Mouse (Mus musculus) limb, embryonic 10.5 days (tissue): Measurements from ENCODE around the gene Slc2a2. TPM values are rescaled to one million over a fixed set of nuclear protein-coding genes. Genes with fewer than 3 reads are reported as not detected.

Experiments used
- DNase-seq: peaks from one replicate; pipeline ENCODE4 v3.0.0-alpha.2; 2017; ENCODE audit warnings: low spot score
- H3K27ac ChIP-seq: fragments of 300-500 bp; sonication (generic); 2 replicates; pipeline ENCODE4 v1.5.1; 2016; ENCODE audit warnings: mild to moderate bottlenecking
- H3K27me3 ChIP-seq: fragments of 300-500 bp; sonication (generic); 2 replicates; pipeline ENCODE4 v1.6.1; 2016; ENCODE audit warnings: low read depth, mild to moderate bottlenecking; ENCODE audit not compliant: poor library complexity, severe bottlenecking
- H3K36me3 ChIP-seq: fragments of 300-500 bp; sonication (generic); 2 replicates; pipeline ENCODE4 v1.6.1; 2016; ENCODE audit warnings: mild to moderate bottlenecking, moderate library complexity
- H3K4me1 ChIP-seq: fragments of 300-500 bp; sonication (generic); 2 replicates; pipeline ENCODE4 v1.6.1; 2016
- H3K4me3 ChIP-seq: fragments of 300-500 bp; sonication (generic); 2 replicates; pipeline ENCODE4 v1.5.1; 2016; ENCODE audit warnings: mild to moderate bottlenecking, moderate library complexity
- H3K9me3 ChIP-seq: fragments of 300-500 bp; sonication (generic); replicated peaks from 2 replicates; pipeline ENCODE4 v1.6.1; 2016; ENCODE audit warnings: mild to moderate bottlenecking
- WGBS: fragments of 180-500 bp; shearing (Covaris S2); methylation state at CpG from one replicate; pipeline ENCODE4 v1.1.7; 2016; 5-methylcytosine and 5-hydroxymethylcytosine counted together
- polyA plus RNA-seq: library from polyadenylated mRNA; unstranded; fragments of >200 nt; fragmentation: Nextera tagmentation; extraction: Ambion mirVana; gene quantifications from 2 replicates; pipeline ENCODE4 v1.2.1, GENCODE M21; 2016

The Slc2a2 gene
- polyA plus RNA-seq, 1 experiment from 2014 or later, result not detected

DNA sequence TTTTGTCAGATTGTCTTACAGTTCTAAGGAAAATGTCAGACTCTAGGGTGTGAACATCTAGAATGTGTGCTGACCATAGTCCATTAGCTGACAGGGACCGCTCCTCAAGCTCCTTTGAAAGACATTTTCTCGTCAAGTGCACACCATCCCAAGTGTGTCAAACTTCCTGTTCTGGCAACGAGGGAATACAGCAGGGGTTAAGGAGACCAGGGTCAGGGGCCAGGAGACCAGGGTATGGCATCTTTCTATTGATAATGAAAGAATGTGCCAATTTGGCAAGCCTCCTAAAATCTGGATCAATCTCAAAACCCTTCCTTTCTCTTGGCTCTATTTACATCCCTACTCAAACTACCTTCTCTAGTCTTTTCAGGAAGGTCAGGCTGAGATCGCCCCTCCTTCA is 9.0 kb downstream of the Slc2a2 start:
- no peaks in the 10 kb centered on the region for H3K4me1 ChIP-seq
- no peaks in the 10 kb centered on the region for H3K36me3 ChIP-seq
- no peaks in the 10 kb centered on the region for H3K9me3 ChIP-seq
- H3K27ac ChIP-seq, result no peak overlapping the region
- no peak for DNase-seq
- H3K4me3 ChIP-seq, result no peak overlapping the region
- 76% methylated on average over 4 of the region's 4 CpGs for WGBS
- H3K27me3 ChIP-seq, result no peaks in the 10 kb centered on the region

DNA sequence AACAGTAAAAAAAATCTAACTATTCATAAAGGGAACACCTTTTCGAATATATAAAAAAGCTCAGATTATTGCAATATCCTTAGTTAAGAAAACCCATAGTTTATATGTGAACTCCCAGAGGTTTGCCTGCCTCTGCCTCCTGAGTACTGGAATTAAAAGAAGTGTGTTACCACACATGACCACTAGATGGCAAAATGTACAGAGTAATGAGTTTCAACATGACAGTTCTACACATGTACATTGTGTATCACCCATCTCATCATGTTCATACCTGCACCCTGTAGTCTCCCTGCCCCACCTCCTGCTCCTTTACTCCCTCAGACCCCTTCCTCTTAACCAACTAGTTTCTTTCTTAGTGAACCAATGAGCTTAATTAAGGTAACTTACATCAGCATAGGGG is 12.0 kb downstream of the Slc2a2 start:
- Histone ChIP-seq H3K36me3 (no peaks in the 10 kb centered on the region), H3K9me3 (no peaks in the 10 kb centered on the region), H3K27me3 (no peaks in the 10 kb centered on the region), H3K27ac (no peak overlapping the region), H3K4me3 (no peak overlapping the region), H3K4me1 (no peaks in the 10 kb centered on the region)
- WGBS, result 80% methylated on average over 1 of the region's 1 CpGs
- no peak for DNase-seq

DNA sequence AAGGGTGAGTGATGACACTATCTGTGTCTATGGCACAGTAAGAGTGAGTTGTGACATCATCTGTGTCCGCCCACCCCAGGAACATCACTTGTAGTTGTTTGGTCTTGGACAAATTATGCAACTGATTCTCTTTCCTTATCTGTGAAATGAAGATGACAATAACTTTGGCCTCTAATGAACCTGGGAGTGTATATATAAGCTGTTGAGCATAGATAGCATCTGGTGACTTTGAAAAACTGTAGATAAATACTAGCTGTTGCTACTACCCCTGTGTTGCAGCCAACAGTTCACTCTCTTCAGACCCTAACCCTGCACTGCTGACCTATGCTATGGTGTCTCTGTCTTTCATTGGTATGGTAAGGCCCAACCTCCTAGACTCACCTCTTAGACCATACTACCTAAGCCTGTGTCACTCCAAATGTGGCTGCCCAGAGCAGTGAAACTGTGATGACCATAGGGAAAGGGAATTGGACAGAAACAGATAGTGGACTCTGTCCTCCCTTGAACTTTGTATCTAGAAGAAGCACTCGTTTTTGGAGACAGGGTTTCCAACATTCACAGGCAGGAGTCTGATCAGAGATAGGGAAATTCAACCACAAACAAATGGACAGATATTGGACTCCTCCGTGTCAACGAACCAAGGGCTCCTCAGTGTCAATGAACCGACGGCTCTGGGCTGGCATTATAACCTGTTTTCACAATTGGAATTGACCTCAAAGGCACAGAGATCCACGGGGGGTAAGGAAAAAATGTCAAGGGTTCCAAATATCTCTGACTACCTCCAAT is 16.4 kb downstream of the Slc2a2 start:
- no peaks in the 10 kb centered on the region for H3K36me3 ChIP-seq
- H3K4me1 ChIP-seq, result no peaks in the 10 kb centered on the region
- no peak overlapping the region for H3K4me3 ChIP-seq
- 85% methylated on average over 7 of the region's 7 CpGs for WGBS
- no peaks in the 10 kb centered on the region for H3K9me3 ChIP-seq
- H3K27me3 ChIP-seq, result no peaks in the 10 kb centered on the region
- DNase-seq, result no peak
- no peak overlapping the region for H3K27ac ChIP-seq

DNA sequence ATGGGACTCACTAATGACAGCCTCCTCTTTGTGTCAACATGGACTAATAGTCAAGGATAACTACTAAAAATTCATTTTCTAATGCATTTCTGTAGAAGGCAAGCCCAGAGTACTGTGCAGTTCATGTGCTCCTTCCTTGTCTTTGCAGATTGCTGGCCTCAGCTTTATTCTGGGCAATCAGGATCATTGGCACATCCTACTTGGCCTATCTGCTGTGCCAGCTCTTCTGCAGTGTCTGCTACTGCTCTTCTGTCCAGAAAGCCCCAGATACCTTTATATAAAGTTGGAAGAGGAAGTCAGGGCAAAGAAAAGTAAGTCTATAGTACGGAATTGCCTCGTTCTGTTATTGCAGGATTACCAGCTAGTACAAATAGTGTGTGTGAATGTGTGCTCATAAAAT is 20.8 kb downstream of the Slc2a2 start:
- Histone ChIP-seq H3K4me1 (no peaks in the 10 kb centered on the region), H3K36me3 (no peaks in the 10 kb centered on the region), H3K27ac (no peak overlapping the region), H3K4me3 (no peak overlapping the region), H3K27me3 (no peaks in the 10 kb centered on the region), H3K9me3 (no peaks in the 10 kb centered on the region)
- no peak for DNase-seq
- 83% methylated on average over 2 of the region's 2 CpGs for WGBS

DNA sequence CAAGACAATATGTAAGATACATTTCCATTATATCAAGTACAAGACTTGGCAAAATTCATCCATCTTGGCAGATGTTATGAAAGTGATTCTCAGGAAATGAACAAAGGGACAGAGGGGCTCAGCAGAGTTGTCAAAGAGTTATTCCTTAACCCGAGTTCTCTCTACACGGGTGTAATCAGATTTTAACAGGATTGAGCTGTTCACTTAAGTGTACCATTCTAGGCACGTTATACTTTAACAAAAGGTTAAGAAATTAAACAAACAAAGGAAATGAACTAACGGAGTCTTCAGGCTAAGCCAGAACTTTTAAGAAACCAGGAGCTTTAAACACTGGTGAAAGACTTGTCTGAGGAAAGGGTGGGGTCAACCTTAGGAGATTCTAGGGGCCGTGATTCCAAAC is 23.5 kb downstream of the Slc2a2 start:
- no peak for DNase-seq
- no peaks in the 10 kb centered on the region for H3K4me1 ChIP-seq
- H3K9me3 ChIP-seq, result no peaks in the 10 kb centered on the region
- 87% methylated on average over 5 of the region's 5 CpGs for WGBS
- no peaks in the 10 kb centered on the region for H3K27me3 ChIP-seq
- H3K4me3 ChIP-seq, result no peak overlapping the region
- H3K27ac ChIP-seq, result no peak overlapping the region
- no peaks in the 10 kb centered on the region for H3K36me3 ChIP-seq

DNA sequence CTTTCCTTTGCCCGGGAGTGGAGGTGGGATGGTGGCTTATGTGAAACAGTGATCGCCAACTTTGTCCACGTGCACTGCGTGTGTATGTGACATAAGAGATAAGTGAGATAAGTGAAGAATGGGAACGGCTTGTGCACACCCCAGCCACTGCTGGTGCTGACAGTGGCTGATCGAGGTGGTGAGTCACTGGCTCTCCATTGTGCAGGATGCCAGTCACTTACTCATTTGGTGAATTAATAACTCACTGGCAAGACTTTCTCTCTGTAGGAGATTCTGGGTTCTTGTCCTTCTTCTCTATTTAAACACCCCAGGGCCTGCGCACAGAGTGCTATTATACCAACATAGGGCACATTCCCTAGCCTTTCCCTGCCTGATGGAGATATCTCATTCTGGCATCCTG is 24.1 kb downstream of the Slc2a2 start:
- Histone ChIP-seq H3K9me3 (no peaks in the 10 kb centered on the region), H3K4me1 (no peaks in the 10 kb centered on the region), H3K27ac (no peak overlapping the region), H3K27me3 (no peaks in the 10 kb centered on the region), H3K4me3 (no peak overlapping the region), H3K36me3 (no peaks in the 10 kb centered on the region)
- DNase-seq, result no peak
- WGBS, result 93% methylated on average over 7 of the region's 7 CpGs

DNA sequence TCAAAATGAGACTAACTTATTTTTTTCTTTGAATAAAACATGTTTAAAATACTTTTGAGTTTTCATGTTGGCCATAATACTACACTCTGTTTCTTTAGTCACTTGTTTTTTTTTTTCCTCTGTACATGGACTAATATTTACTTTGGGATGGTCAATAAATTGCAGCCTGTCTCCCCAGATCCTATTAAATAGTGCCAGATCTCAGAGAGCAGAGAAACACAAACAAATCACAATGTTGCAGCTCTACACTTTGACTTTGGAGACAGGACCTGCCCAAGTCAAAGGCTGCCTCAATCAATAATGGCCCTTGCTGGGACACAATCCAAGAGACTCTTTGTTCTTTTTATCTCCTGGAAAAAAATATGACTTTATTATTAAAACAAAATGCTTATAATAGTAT is 24.8 kb downstream of the Slc2a2 start:
- Histone ChIP-seq H3K4me3 (no peak overlapping the region), H3K27me3 (no peaks in the 10 kb centered on the region), H3K9me3 (no peaks in the 10 kb centered on the region), H3K36me3 (no peaks in the 10 kb centered on the region), H3K4me1 (no peaks in the 10 kb centered on the region), H3K27ac (no peak overlapping the region)
- DNase-seq, result no peak

DNA sequence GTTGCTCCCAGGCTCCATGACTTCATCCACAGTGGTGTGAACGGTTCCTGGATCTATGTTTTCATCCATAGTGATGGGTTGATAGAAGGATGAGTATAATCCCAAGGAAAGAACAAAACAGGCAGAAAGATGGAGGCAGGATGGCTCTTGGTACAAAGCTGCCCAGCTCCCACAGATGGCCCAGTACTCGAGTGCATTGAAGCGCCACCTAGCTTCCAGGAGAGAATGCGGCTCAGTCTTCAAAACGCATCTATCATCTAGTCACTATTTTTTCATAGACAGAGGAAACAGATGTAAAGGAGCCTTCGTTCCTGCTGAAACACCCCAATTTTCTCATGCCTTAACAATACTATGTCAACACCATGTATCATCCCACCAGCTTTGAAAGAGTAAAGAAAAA is 25.8 kb downstream of the Slc2a2 start:
- no peak overlapping the region for H3K27ac ChIP-seq
- no peak overlapping the region for H3K4me3 ChIP-seq
- no peaks in the 10 kb centered on the region for H3K4me1 ChIP-seq
- no peak for DNase-seq
- H3K9me3 ChIP-seq, result no peaks in the 10 kb centered on the region
- no peaks in the 10 kb centered on the region for H3K27me3 ChIP-seq
- H3K36me3 ChIP-seq, result no peaks in the 10 kb centered on the region
- 66% methylated on average over 6 of the region's 6 CpGs for WGBS

DNA sequence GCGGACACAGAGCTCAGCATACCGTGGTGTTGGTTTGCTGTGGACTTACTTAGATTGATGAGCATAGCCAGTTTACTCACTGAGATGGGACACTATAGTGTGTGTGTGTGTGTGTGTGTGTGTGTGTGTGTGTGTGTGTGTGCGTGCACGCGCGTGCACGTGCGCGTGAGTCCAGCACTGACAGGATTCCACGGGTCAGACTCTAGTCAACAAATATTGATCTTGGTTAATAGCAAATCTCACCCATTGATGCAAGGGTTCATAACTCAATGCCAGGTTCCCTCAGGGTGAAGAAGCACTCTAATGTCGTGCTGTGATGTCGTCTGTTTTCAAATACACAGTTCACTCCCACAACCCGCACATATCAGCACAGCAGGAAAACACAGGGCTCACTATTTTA is 27.5 kb downstream of the Slc2a2 start:
- no peak for DNase-seq
- no peaks in the 10 kb centered on the region for H3K4me1 ChIP-seq
- no peaks in the 10 kb centered on the region for H3K27me3 ChIP-seq
- H3K27ac ChIP-seq, result no peak overlapping the region
- no peaks in the 10 kb centered on the region for H3K36me3 ChIP-seq
- H3K4me3 ChIP-seq, result no peak overlapping the region
- 95% methylated on average over 13 of the region's 13 CpGs for WGBS
- no peaks in the 10 kb centered on the region for H3K9me3 ChIP-seq

DNA sequence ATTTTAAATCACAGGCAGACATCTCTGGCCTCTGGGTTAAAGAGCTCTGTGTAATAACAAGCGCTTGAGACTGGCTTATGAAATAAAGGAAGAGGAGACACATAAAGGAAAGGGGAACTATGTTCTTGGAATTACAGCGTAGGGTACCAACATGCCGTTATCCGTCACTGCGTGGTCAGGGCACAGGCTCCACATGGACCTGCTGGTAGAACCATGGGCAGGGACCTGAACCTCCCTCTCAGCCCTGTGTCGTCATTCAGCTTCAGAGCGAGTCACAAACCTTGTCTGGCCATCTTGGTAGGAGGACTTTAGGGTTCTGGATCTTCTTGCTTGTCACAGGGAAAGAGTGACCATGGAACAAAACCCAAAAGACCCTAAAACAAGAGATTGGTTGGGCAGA is 28.7 kb downstream of the Slc2a2 start:
- DNase-seq, result peak; percentile 17
- H3K27me3 ChIP-seq, result no peaks in the 10 kb centered on the region
- WGBS, result 95% methylated on average over 7 of the region's 7 CpGs
- no peaks in the 10 kb centered on the region for H3K4me1 ChIP-seq
- H3K27ac ChIP-seq, result no peak overlapping the region
- no peaks in the 10 kb centered on the region for H3K36me3 ChIP-seq
- H3K4me3 ChIP-seq, result no peak overlapping the region
- no peaks in the 10 kb centered on the region for H3K9me3 ChIP-seq

DNA sequence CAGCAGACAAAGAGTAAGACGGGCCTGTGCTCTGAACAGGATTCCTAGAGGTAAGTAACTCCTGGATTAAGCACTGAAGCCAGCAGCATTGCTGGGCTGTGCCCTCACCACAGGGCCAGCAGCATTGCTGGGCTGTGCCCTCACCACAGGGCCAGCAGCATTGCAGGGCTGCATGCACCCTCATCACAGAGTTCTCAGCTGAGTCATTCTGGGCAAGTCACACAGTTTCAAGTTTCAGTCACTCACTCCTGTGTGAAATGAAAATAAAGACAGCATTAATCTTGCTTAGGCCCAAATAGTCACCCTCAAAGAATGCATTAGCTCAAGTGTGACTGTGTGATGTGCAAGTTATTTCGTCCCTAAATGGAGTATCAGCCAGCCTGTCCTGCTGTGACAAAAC is 37.0 kb downstream of the Slc2a2 start:
- H3K9me3 ChIP-seq, result no peaks in the 10 kb centered on the region
- H3K27me3 ChIP-seq, result no peaks in the 10 kb centered on the region
- H3K36me3 ChIP-seq, result no peaks in the 10 kb centered on the region
- H3K4me1 ChIP-seq, result peaks cover 21% of the 10 kb centered on the region
- no peak for DNase-seq
- H3K4me3 ChIP-seq, result no peak overlapping the region
- H3K27ac ChIP-seq, result no peak overlapping the region
- 70% methylated on average over 2 of the region's 2 CpGs for WGBS

DNA sequence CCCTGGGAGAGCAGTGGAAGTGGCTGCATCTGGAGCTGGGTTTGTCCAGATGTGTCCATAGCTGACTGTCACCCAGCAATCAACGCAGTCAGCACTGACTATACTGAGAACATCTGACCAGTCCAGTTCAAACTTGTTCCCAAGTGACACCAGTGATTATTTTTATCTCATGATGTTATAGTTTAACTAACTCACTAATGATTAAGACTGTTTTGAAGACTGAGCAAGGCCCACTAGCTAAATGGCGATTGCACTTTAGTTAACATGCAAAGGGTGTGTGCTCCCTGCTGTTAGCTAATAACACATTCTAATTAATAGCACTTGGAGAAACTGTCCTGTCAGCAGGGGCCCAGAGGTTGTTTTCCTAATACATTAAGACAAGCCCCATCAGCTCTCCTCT is 39.3 kb downstream of the Slc2a2 start:
- WGBS, result 44% methylated on average over 2 of the region's 2 CpGs
- Histone ChIP-seq H3K27me3 (no peaks in the 10 kb centered on the region), H3K4me3 (no peak overlapping the region), H3K27ac (no peak overlapping the region), H3K4me1 (peaks cover 29% of the 10 kb centered on the region), H3K36me3 (no peaks in the 10 kb centered on the region), H3K9me3 (no peaks in the 10 kb centered on the region)
- no peak for DNase-seq

DNA sequence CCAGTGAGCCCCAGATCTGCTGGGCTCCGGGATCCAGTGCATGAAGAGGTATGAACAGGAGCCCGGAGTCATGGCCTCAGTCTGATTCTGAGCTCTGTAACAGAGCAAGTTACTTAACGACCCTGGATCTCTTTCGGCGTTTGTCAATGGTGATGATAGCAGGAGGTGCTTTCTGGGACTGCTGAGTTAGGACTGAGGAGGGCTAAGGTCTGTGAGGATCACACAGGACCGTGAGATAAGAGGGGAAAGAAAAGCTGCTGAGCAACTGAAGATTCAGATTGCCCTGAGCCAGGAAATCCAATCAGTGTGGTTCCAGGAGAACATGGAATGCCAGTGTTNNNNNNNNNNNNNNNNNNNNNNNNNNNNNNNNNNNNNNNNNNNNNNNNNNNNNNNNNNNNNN is 42.6 kb downstream of the Slc2a2 start:
- WGBS, result 45% methylated on average over 6 of the region's 6 CpGs
- no peak overlapping the region for H3K27ac ChIP-seq
- no peak for DNase-seq
- no peak overlapping the region for H3K4me3 ChIP-seq
- H3K27me3 ChIP-seq, result 0 out of 2 replicates have a peak, but pooled peaks cover 5% of the 10 kb centered on the region
- no peaks in the 10 kb centered on the region for H3K36me3 ChIP-seq
- no peaks in the 10 kb centered on the region for H3K9me3 ChIP-seq
- H3K4me1 ChIP-seq, result peaks cover 25% of the 10 kb centered on the region

DNA sequence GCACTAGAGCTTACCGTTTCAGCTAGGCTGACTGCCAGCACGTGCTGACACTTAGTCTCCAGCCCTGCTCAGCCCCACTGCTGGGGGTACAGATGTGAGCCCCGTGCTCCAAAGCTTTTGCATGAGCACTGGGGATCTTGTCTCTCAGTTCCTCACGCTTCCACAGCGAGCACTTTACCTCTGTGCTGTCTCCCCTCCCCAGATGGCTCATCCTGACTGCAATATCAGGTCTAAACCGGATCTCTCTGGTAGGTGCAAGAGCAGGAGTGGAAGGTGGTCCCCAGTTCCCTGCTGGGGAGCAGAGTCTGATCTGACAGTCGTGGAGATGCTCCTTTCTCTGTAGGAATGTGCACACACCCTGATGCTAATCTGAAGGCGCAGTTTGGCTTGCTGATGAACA is 45.5 kb downstream of the Slc2a2 start:
- Histone ChIP-seq H3K36me3 (no peaks in the 10 kb centered on the region), H3K4me1 (0 out of 2 replicates have a peak, but pooled peaks cover 13% of the 10 kb centered on the region), H3K27me3 (0 out of 2 replicates have a peak, but pooled peaks cover 5% of the 10 kb centered on the region), H3K27ac (no peak overlapping the region), H3K4me3 (no peak overlapping the region), H3K9me3 (no peaks in the 10 kb centered on the region)
- no peak for DNase-seq
- WGBS, result 56% methylated on average over 8 of the region's 8 CpGs
